ENCODE assay signal across 26 mouse cellular contexts in the genomic region with DNA sequence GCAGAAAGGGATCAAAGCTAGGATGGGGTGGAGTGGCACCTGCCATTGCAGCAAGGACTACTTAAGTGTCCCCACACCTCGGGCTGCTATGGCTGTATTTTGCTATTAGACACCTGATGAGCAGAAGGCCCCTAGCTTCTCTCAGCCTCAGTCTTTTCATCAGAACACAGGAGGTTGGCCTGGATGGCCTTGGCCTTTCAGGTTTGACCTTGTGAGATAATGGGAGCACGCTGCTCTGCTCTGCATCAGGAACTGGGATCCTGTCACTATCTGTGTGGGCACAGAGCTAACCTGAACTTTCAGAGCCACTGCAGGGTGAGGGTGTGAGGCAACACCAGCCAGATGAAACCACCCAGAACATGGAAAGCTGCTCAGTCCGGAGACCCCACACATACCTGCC. TPM values are rescaled to one million over a fixed set of nuclear protein-coding genes. Genes with fewer than 3 reads are reported as not detected.
"Had no signal": no experiment of that assay in that cellular context is flagged by ENCODE, and none has a peak within 500 bp of the region (broad histone marks: within the 10 kb centered on the region; RNA-seq: fewer than 3 reads in every experiment).

No protein-coding gene starts in this region.

- H3K4me3 ChIP-seq: left cerebral cortex, adult 2 months; limb, embryonic 12.5 days; limb, embryonic 15.5 days; neural tube, embryonic 12.5 days; neural tube, embryonic 15.5 days; stomach, embryonic 15.5 days had no signal

- H3K9ac ChIP-seq: limb, embryonic 12.5 days; limb, embryonic 15.5 days; liver, embryonic 14.5 days; liver, postnatal 0 days; lung, embryonic 14.5 days; neural tube, embryonic 12.5 days; neural tube, embryonic 15.5 days; stomach, embryonic 15.5 days had no signal

- ATAC-seq: liver, postnatal 0 days; lung, postnatal 0 days had no signal

- H3K27me3 ChIP-seq: neural tube, embryonic 12.5 days; neural tube, embryonic 15.5 days; stomach, embryonic 15.5 days had no signal

- H3K27ac ChIP-seq: kidney, postnatal 0 days; left cerebral cortex, adult 2 months; limb, embryonic 12.5 days; limb, embryonic 15.5 days; liver, embryonic 14.5 days; macrophage; neural tube, embryonic 12.5 days; neural tube, embryonic 15.5 days; stomach, embryonic 15.5 days had no signal

- H3K4me2 ChIP-seq: limb, embryonic 12.5 days; limb, embryonic 15.5 days; liver, embryonic 11.5 days; lung, embryonic 14.5 days; midbrain, embryonic 11.5 days; neural tube, embryonic 12.5 days; neural tube, embryonic 15.5 days; stomach, embryonic 15.5 days had no signal

- DNase-seq: kidney, postnatal 25 days; layer of hippocampus, postnatal 36 days; left cerebral cortex, postnatal 4 days; liver, postnatal 0 days; lung, embryonic 14.5 days; midbrain, embryonic 14.5 days; right cerebral cortex, adult 18-20 months; right cerebral cortex, postnatal 14 days; right cerebral cortex, postnatal 4 days; thymus, postnatal 25 days had no signal

- H3K36me3 ChIP-seq: limb, embryonic 12.5 days; limb, embryonic 15.5 days; neural tube, embryonic 12.5 days; neural tube, embryonic 15.5 days; stomach, embryonic 15.5 days had no signal

- H3K4me1 ChIP-seq: limb, embryonic 12.5 days; neural tube, embryonic 12.5 days; neural tube, embryonic 15.5 days; stomach, embryonic 15.5 days had no signal

- H3K9me3 ChIP-seq: limb, embryonic 12.5 days; limb, embryonic 15.5 days; neural tube, embryonic 12.5 days; neural tube, embryonic 15.5 days; stomach, embryonic 15.5 days had no signal

RNA-seq across cellular contexts. Expression of a gene that starts 14.7 kb away (rescaled TPM):
- total RNA-seq: left cerebral cortex, postnatal 10 days; left cerebral cortex, postnatal 4 days; megakaryocyte-erythroid progenitor cell, adult 5-6 weeks; midbrain, postnatal 0 days had no signal
- polyA plus RNA-seq: kidney, embryonic 14.5 days; kidney, postnatal 0 days; limb, embryonic 12.5 days; limb, embryonic 15.5 days; liver, embryonic 11.5 days; liver, embryonic 14.5 days; liver, postnatal 0 days; lung, postnatal 0 days; macrophage; midbrain, embryonic 11.5 days; midbrain, embryonic 14.5 days; neural tube, embryonic 12.5 days; neural tube, embryonic 15.5 days; stomach, embryonic 15.5 days had no signal

RNA-seq across cellular contexts. Expression of a gene that starts 14.8 kb away (rescaled TPM):
- total RNA-seq: megakaryocyte-erythroid progenitor cell, adult 5-6 weeks had no signal
- polyA plus RNA-seq: macrophage had no signal
